Mouse (Mus musculus): ENCODE results near the gene Esrrg. TPM values are rescaled to one million over a fixed set of nuclear protein-coding genes. Genes with fewer than 3 reads are reported as not detected.

Gene Esrrg
- polyA plus RNA-seq, 1 experiment: not detected

DNA sequence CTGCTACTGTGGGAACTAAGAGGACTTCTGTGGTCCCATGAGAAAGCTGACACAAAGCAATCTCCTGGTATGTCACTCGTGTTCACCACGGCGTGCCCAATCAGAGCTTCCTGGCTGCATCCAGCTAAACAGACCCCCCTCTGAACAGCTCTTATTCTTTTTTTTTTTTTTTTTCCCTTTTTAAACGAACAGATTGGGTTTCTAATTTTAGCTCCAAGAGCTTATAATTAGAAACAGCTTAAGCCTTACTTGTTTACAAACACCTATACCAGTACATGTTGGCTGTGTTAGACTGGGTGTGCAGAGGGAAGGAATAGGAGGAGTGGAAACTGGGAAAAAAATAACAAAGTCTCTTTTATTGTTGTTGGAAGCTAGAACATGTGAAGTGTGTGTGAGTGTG is 86.3 kb downstream of the Esrrg start:
- Histone ChIP-seq H3ac (ENCODE audit: control insufficient read depth, insufficient read length, low read depth) (no peak overlapping the region), H3K27me3 (ENCODE audit: control insufficient read depth, insufficient read depth, insufficient read length) (no peaks in the 10 kb centered on the region)
- TF ChIP-seq CEBPB (IDR thresholded peaks at IDR 0.05; ENCODE audit: low read depth) (no peak), MYOD1 (IDR thresholded peaks at IDR 0.05; ENCODE audit: control insufficient read depth, insufficient read length, low read depth) (no peak), USF1 (IDR thresholded peaks at IDR 0.05; ENCODE audit: low read depth) (no peak), MYOG (IDR thresholded peaks at IDR 0.05; ENCODE audit: control insufficient read depth, extremely low read depth, insufficient read length) (no peak), CTCF (IDR thresholded peaks at IDR 0.05; ENCODE audit: control insufficient read depth, insufficient read depth, insufficient read length) (no peak), MAX (IDR thresholded peaks at IDR 0.05) (no peak), FOSL1 (IDR thresholded peaks at IDR 0.05; ENCODE audit: insufficient read depth, low read length, poor library complexity, severe bottlenecking) (no peak)

DNA sequence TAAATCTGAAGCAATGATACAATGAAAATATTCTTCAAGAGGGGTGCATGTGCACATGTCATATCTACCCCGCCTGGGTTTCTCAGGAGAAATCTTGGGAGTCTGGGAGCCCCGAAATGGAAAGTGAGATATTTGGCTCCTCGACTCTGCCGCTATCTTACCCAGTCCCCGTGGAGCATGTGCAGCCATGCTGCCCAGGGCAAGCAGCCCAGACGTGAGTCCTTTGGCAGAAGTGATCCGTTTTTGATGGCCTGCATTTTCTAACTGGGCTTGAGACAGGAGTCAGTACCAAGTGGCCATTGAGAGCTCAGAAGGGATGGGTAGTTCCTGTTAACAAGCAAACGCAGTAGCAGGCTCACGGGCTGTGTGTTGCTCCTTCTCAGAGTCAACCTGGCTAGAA is 89.6 kb downstream of the Esrrg start:
- Histone ChIP-seq H3K36me3 (ENCODE audit: control insufficient read depth, insufficient read depth) (no peaks in the 10 kb centered on the region), H3K79me3 (ENCODE audit: low read depth) (no peaks in the 10 kb centered on the region), H3K27me3 (ENCODE audit: control insufficient read depth, insufficient read depth, insufficient read length) (no peaks in the 10 kb centered on the region), H3K79me2 (ENCODE audit: control insufficient read depth, insufficient read depth) (no peaks in the 10 kb centered on the region), H3ac (ENCODE audit: control insufficient read depth, insufficient read length, low read depth) (no peak overlapping the region), H3K4me3 (ENCODE audit: insufficient read depth, poor library complexity, severe bottlenecking) (no peak overlapping the region)
- TF ChIP-seq USF1 (IDR thresholded peaks at IDR 0.05; ENCODE audit: low read depth): no peak
- no peak for TF ChIP-seq MYOG (IDR thresholded peaks at IDR 0.05; ENCODE audit: control insufficient read depth, extremely low read depth, insufficient read length)
- no peak for TF ChIP-seq CTCF (IDR thresholded peaks at IDR 0.05; ENCODE audit: control insufficient read depth, insufficient read depth, insufficient read length)
- no peak for TF ChIP-seq FOSL1 (IDR thresholded peaks at IDR 0.05; ENCODE audit: insufficient read depth, low read length, poor library complexity, severe bottlenecking)
- no peak for TF ChIP-seq MYOD1 (IDR thresholded peaks at IDR 0.05; ENCODE audit: control insufficient read depth, insufficient read length, low read depth)
- TF ChIP-seq CEBPB (IDR thresholded peaks at IDR 0.05; ENCODE audit: low read depth): no peak
- no peak for TF ChIP-seq MAX (IDR thresholded peaks at IDR 0.05)

More for the DNA sequence above, 86.3 kb downstream of the Esrrg start:
- H3K4me3 ChIP-seq (ENCODE audit: insufficient read depth, poor library complexity, severe bottlenecking): no peak overlapping the region
- no peaks in the 10 kb centered on the region for H3K79me2 ChIP-seq (ENCODE audit: control insufficient read depth, insufficient read depth)
- no peaks in the 10 kb centered on the region for H3K36me3 ChIP-seq (ENCODE audit: control insufficient read depth, insufficient read depth)
- H3K79me3 ChIP-seq (ENCODE audit: low read depth): no peaks in the 10 kb centered on the region

DNA sequence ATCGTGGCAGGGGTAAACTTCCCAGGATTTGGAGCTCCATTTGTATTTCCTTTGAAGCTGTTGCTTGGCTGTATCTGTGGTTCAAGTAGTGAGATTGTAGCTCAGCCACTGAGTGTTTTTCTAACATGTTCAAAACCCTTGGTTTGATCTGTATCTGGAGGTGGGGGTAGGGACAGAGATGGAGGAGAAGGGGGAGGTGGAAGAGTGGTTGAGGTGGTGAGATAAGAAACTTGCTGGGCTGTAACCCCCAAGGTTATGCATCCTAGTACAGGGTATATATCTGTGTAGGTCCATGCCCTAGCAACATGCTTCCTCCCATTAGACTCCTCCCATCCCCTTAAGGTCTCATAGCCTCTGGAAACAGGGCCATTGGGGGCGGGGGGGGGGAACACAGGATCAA is 92.4 kb downstream of the Esrrg start:
- Histone ChIP-seq H3K4me3 (ENCODE audit: insufficient read depth, poor library complexity, severe bottlenecking) (no peak overlapping the region), H3K27me3 (ENCODE audit: control insufficient read depth, insufficient read depth, insufficient read length) (no peaks in the 10 kb centered on the region), H3K79me3 (ENCODE audit: low read depth) (no peaks in the 10 kb centered on the region), H3ac (ENCODE audit: control insufficient read depth, insufficient read length, low read depth) (no peak overlapping the region), H3K79me2 (ENCODE audit: control insufficient read depth, insufficient read depth) (no peaks in the 10 kb centered on the region), H3K36me3 (ENCODE audit: control insufficient read depth, insufficient read depth) (no peaks in the 10 kb centered on the region)
- TF ChIP-seq CEBPB (IDR thresholded peaks at IDR 0.05; ENCODE audit: low read depth): no peak
- no peak for TF ChIP-seq MYOD1 (IDR thresholded peaks at IDR 0.05; ENCODE audit: control insufficient read depth, insufficient read length, low read depth)
- TF ChIP-seq FOSL1 (IDR thresholded peaks at IDR 0.05; ENCODE audit: insufficient read depth, low read length, poor library complexity, severe bottlenecking): no peak
- TF ChIP-seq MAX (IDR thresholded peaks at IDR 0.05): no peak
- no peak for TF ChIP-seq USF1 (IDR thresholded peaks at IDR 0.05; ENCODE audit: low read depth)
- no peak for TF ChIP-seq MYOG (IDR thresholded peaks at IDR 0.05; ENCODE audit: control insufficient read depth, extremely low read depth, insufficient read length)
- no peak for TF ChIP-seq CTCF (IDR thresholded peaks at IDR 0.05; ENCODE audit: control insufficient read depth, insufficient read depth, insufficient read length)

GRCm38 (mm10) chr1:187704921-187705320 is 96.3 kb downstream of the Esrrg start:
- Histone ChIP-seq H3K27me3 (ENCODE audit: control insufficient read depth, insufficient read depth, insufficient read length) (no peaks in the 10 kb centered on the region), H3K79me3 (ENCODE audit: low read depth) (no peaks in the 10 kb centered on the region), H3K4me3 (ENCODE audit: insufficient read depth, poor library complexity, severe bottlenecking) (no peak overlapping the region), H3K36me3 (ENCODE audit: control insufficient read depth, insufficient read depth) (no peaks in the 10 kb centered on the region), H3K79me2 (ENCODE audit: control insufficient read depth, insufficient read depth) (no peaks in the 10 kb centered on the region), H3ac (ENCODE audit: control insufficient read depth, insufficient read length, low read depth) (no peak overlapping the region)
- TF ChIP-seq USF1 (IDR thresholded peaks at IDR 0.05; ENCODE audit: low read depth) (no peak), FOSL1 (IDR thresholded peaks at IDR 0.05; ENCODE audit: insufficient read depth, low read length, poor library complexity, severe bottlenecking) (no peak), MYOG (IDR thresholded peaks at IDR 0.05; ENCODE audit: control insufficient read depth, extremely low read depth, insufficient read length) (no peak), CTCF (IDR thresholded peaks at IDR 0.05; ENCODE audit: control insufficient read depth, insufficient read depth, insufficient read length) (no peak), MYOD1 (IDR thresholded peaks at IDR 0.05; ENCODE audit: control insufficient read depth, insufficient read length, low read depth) (no peak), MAX (IDR thresholded peaks at IDR 0.05) (no peak), CEBPB (IDR thresholded peaks at IDR 0.05; ENCODE audit: low read depth) (no peak)

DNA sequence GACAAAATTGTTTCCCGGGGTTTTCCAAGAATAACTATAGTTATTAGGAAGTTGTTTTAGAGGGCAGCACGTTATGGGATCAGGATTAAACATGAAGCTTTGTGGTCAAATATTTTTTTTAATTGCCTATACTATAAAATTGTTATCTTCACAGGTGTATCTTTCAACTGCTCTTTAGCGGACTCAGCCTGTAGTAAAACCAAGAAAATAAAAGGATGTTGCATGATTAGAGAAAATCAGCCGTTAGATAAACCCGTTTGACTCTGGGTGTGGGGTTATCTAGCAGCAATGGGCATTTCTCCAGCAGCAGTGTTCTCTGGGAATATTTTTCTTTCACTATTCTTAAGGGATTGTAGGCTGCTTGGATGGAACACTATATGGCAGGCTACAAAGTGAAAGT is 96.8 kb downstream of the Esrrg start:
- Histone ChIP-seq H3K79me2 (ENCODE audit: control insufficient read depth, insufficient read depth) (no peaks in the 10 kb centered on the region), H3K27me3 (ENCODE audit: control insufficient read depth, insufficient read depth, insufficient read length) (no peaks in the 10 kb centered on the region), H3K4me3 (ENCODE audit: insufficient read depth, poor library complexity, severe bottlenecking) (no peak overlapping the region), H3ac (ENCODE audit: control insufficient read depth, insufficient read length, low read depth) (no peak overlapping the region), H3K79me3 (ENCODE audit: low read depth) (no peaks in the 10 kb centered on the region), H3K36me3 (ENCODE audit: control insufficient read depth, insufficient read depth) (no peaks in the 10 kb centered on the region)
- TF ChIP-seq USF1 (IDR thresholded peaks at IDR 0.05; ENCODE audit: low read depth) (no peak), MAX (IDR thresholded peaks at IDR 0.05) (no peak), FOSL1 (IDR thresholded peaks at IDR 0.05; ENCODE audit: insufficient read depth, low read length, poor library complexity, severe bottlenecking) (no peak), MYOD1 (IDR thresholded peaks at IDR 0.05; ENCODE audit: control insufficient read depth, insufficient read length, low read depth) (no peak), CTCF (IDR thresholded peaks at IDR 0.05; ENCODE audit: control insufficient read depth, insufficient read depth, insufficient read length) (no peak), MYOG (IDR thresholded peaks at IDR 0.05; ENCODE audit: control insufficient read depth, extremely low read depth, insufficient read length) (no peak), CEBPB (IDR thresholded peaks at IDR 0.05; ENCODE audit: low read depth) (no peak)

GRCm38 (mm10) chr1:187706046-187706445 is 97.5 kb downstream of the Esrrg start:
- TF ChIP-seq CEBPB (IDR thresholded peaks at IDR 0.05; ENCODE audit: low read depth) (no peak), MAX (IDR thresholded peaks at IDR 0.05) (no peak), MYOD1 (IDR thresholded peaks at IDR 0.05; ENCODE audit: control insufficient read depth, insufficient read length, low read depth) (no peak), MYOG (IDR thresholded peaks at IDR 0.05; ENCODE audit: control insufficient read depth, extremely low read depth, insufficient read length) (no peak), CTCF (IDR thresholded peaks at IDR 0.05; ENCODE audit: control insufficient read depth, insufficient read depth, insufficient read length) (no peak), FOSL1 (IDR thresholded peaks at IDR 0.05; ENCODE audit: insufficient read depth, low read length, poor library complexity, severe bottlenecking) (no peak), USF1 (IDR thresholded peaks at IDR 0.05; ENCODE audit: low read depth) (no peak)
- no peaks in the 10 kb centered on the region for H3K79me3 ChIP-seq (ENCODE audit: low read depth)
- no peak overlapping the region for H3K4me3 ChIP-seq (ENCODE audit: insufficient read depth, poor library complexity, severe bottlenecking)
- no peaks in the 10 kb centered on the region for H3K79me2 ChIP-seq (ENCODE audit: control insufficient read depth, insufficient read depth)
- no peaks in the 10 kb centered on the region for H3K36me3 ChIP-seq (ENCODE audit: control insufficient read depth, insufficient read depth)
- H3ac ChIP-seq (ENCODE audit: control insufficient read depth, insufficient read length, low read depth): no peak overlapping the region
- no peaks in the 10 kb centered on the region for H3K27me3 ChIP-seq (ENCODE audit: control insufficient read depth, insufficient read depth, insufficient read length)

All from C2C12 (cell line).